Mouse (Mus musculus): ENCODE results near the gene Zfx. TPM values are rescaled to one million over a fixed set of nuclear protein-coding genes. Genes with fewer than 3 reads are reported as not detected.

Gene Zfx
- 10 to 100 TPM; 43.2 to 47.0 TPM for total RNA-seq (2021)
- long read RNA-seq, experiment 1, partial matches to known transcripts: 0 of 1 reads
- long read RNA-seq, experiment 1, other reads (novel, unspliced or antisense): 1 of 1 reads
- long read RNA-seq, experiment 2, full-length matches to known transcripts: 1 of 5 reads
- long read RNA-seq, experiment 2, partial matches to known transcripts: 1 of 5 reads
- long read RNA-seq, experiment 2, other reads (novel, unspliced or antisense): 3 of 5 reads

DNA sequence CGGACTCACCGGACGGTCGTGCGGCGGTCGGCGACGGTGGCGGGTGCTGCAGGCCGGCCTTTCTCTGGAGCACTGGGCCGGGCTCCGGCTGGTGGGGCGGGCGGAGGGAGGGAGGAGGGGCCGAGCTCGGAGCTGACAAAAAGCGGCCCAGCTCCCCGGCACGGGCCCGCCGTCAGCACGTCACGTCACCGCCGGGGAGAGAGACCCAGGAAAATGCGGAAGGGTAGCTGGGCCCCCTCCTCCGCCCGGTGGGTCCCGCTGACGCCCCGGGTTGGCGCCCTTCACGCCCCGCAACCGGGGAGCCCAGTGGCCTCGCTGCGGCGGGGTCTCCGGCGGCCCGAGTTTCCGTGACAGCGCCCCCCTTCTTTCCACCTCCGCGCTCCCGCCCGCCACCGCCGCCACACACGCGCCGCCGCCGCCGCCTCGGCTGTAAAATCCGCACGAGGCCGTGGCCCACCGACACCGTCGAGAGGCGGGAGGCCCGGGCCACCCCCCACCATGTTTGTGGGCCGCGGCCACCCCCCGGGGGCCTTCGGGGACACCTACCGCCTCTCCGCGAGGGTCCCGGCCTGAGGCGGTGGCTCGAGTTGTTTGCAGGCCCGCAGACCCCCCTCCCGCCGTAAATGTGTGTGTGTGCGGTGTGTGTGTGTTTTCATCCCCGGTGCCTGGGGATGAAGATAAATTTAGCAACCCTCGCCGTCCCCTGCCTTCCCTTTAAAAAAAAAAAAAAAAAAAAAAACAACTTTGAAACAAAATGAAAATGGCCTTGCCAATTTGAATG lies at the start of gene Zfx:
Gene Zfx (minus strand): TSS at position 644 of the 781 bp plus-strand sequence.
- peak; percentile 33 to 35 for DNase-seq (ENCODE audit: low spot score in 2 of 2)

DNA sequence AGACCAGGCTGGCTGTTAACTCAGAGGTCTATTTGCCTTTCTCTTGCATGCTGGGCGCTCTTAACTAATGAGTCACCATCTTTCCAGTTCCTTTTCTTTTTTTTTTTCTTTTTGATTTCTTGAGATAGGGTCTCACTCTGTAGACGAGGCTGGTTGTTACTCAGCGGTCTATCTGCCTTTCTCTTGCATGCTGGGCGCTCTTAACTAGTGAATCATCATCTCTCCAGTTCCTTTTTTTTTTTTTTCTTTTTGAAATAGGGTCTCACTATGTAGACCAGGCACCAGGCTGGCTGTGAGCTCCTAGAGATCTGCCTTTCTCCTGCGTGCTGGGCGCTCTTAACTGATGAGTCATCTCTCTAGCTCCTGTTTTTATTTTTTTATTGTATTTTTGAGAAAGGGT lies 45.8 kb upstream of the Zfx start:
- no peak for DNase-seq (ENCODE audit: low spot score in 2 of 2)

DNA sequence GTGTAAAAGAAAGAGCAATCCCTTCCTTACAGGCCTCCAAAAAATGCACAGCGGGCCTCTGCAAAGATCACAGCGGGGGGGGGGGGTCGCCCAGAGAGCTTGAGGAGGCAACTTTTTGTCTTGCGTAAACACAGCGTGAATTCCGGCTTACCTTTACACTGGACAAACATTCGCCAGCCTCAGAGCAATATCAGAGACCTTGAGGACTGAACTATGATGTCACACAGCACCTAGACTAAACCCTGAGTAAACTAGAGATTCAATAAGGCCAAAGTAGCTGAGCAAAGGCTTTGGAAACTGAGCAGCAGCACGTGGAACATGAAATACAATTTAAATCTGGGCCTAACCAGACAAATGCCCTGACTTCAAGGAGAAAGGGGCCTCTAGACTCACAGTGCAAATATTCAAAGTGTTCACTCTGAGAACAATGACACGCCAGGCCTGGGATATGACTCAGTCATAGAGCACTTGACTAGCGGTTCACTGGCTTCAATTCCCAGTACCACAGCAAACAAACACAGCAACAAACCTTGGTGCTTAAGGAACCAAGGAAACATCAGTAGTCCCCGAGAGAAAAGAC lies 28.8 kb upstream of the Zfx start:
- DNase-seq (ENCODE audit: low spot score in 2 of 2): no peak

DNA sequence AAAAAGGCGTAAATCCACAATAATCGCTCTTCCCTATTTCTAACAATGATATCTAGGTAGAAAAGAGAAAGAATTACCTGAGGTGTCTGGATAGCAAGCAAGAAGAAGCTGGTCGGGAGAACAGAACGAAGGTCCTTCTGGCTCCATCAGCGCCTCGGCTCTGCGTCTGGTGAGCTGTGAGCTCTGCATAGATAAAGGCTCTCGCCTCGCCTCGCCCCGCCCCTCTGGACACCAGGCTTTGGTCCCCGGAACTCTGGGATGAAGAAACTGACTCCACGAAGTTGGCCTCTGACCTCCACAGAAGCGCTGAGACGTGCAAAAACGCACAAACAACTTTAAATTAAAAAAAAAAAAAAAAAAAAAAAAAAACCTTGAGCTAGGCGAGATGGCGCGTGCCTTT lies 27.0 kb upstream of the Zfx start:
- DNase-seq (ENCODE audit: low spot score in 2 of 2): no peak

DNA sequence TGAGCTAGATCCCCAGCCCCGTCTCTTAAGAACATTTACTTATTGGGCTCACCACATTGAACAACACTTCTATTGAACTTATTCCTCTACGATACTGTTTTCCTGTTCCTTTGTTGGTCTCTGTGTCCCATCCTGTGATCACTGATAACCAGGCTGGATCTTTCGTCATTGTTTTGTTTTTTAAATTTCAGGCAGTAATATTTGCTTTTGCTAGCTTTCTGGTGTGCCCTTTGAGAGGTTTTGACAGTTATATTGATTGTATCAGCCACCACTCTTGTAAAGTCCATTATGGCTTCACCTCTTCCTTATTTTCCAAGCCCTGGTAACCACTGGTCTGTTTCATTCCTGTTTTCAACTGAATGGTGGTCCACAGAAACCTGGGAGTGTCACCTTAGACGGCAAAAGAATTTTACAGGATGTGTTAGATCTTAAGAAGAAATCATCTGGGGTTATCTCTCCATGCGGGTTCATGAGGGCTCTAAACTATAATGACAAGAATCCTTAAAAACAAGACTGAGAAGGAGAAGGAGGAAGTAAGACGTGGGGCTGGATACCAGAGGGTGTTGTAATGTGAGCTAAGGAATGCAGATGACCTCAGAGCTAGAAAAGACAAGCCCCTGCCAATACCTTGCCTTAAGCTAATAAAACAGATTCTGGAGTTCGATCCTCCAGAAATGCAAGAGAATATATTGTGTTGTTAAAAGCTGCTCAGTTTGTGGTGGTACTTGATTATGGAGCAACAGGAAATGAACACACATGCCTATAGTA lies 18.7 kb upstream of the Zfx start:
- no peak for DNase-seq (ENCODE audit: low spot score in 2 of 2)

DNA sequence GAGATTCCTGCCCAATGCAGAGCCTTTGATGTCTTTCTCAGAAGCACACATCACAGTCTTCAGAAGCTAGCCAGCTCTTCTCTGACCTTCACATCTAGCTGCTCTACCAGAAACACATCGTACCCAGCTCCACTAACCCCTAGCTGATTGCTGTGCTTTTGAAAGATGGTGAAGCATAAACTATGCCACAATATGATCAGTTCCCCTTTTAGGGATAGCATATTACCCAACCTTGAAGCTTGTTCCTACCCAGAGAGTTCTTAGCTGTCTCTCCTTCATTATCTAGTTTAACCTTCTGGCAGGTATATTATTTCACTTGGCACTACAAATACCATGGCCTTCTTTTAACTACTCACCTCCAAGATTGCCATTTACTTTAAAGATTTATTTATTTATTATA lies 16.6 kb upstream of the Zfx start:
- DNase-seq (ENCODE audit: low spot score in 2 of 2): no peak

DNA sequence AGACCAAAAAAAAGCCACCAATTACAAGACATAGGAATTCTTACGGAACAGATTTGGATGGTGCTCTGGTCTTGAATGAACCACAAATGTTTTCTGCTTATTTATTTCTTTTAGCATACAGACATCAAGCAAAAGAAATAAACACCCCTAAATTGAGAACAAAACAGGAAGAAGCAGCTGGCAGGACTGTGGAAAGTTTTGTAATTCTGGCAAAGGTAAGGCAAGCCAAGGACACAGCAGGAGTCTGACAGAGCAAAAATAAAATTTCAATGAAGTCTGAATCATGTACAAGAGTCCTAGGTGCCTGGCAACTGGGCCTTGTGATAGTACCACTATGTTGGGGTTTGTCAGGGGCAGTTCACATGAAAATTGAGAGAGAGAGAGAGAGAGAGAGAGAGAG lies 14.8 kb upstream of the Zfx start:
- DNase-seq (ENCODE audit: low spot score in 2 of 2): no peak

DNA sequence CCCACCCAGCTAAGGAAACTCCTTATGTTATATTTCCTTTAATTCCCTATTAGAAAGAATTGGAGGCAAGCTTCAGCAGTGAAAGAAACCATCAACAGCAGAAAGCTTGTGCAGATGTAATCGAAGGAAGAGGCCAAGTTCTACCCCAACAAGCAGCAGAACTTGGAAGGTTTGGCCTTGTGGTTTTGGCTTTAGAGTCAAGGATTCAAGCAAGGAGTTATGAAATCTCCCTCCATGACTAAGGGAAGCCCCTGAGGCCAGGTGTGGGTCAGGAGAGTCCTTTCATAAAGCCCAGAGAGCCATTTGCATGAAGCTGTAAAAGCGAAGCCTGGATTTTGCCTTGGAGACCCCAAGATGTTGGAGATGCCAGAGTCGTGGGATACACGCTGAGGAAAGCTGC lies 11.6 kb upstream of the Zfx start:
- no peak for DNase-seq (ENCODE audit: low spot score in 2 of 2)

DNA sequence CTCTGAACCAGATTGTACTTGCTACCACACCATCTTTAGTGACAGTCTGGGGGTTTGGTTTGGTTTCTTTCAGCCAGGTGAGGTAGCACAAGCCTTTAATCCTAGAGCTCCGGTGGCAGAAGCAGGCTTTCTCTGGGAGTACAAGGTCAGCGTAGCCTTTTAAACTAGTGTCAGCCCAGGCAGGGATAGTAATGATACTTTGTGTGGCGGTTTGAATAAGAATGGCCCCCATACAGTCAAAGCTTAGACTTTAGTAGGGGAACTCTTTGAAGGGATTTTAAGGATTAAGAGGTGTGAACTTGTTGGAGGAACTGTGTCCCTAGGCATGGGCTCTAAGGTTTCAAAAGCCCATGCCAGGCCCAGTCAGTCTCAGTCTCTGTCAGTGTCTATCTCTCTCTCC lies 10.0 kb upstream of the Zfx start:
- DNase-seq (ENCODE audit: low spot score in 2 of 2): no peak

DNA sequence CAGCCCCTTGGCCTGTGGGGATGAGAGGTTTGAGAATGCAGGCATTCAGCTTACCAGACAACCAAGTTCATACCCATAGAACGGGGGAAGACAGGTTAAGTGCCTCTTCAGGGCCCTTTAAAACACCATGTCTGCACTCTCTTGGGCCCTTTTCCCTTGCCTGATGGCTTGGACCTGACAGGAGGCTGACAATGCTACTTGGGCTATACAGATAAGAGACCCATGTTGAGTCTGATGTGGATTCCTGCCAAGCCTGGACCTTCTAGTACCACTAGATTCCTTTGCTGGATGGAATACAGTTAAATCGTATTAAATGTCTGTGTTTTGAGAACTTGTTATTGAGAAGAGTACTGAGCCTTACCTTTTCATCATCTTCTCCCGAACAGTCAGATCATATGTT lies 8.7 kb upstream of the Zfx start:
- DNase-seq (ENCODE audit: low spot score in 2 of 2): no peak

DNA sequence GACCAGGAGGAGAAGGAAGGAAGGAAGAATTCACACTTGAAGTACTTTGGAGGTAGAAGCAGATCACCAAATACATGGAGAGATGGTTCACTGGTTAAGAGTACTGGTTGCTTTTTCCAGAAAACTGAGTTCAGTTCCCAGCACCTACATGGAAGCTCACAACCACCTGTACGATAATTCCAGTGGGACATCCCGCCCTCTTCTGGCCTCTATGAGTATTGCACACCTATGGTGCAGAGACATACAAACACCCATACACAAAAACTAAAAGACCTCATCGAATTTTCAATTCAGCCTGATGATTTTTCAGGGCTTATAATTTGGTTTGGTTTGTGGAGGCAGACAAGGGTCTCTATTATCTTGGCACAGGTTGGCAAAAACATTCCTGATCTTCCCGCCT lies 6.2 kb upstream of the Zfx start:
- DNase-seq (ENCODE audit: low spot score in 2 of 2): no peak

DNA sequence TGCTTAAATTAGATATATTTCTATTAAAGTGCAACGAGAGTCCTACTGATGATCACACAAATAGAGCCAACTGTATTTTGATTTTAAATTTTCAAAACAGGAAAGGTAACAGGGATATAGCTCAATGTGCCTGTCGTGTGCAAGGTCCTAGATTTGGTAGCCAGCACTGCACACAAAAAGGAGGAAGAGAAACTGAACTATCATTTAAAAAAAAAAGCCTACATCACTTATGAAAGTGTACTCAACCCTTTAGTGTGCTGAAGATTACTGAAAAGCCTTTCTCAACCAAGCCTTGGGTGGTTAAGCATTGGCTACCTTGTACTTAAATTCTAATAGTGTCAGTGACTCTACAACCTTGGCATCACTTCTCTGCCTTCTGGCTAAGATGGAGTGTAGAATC lies 2.4 kb upstream of the Zfx start:
- DNase-seq (ENCODE audit: low spot score in 2 of 2): no peak

DNA sequence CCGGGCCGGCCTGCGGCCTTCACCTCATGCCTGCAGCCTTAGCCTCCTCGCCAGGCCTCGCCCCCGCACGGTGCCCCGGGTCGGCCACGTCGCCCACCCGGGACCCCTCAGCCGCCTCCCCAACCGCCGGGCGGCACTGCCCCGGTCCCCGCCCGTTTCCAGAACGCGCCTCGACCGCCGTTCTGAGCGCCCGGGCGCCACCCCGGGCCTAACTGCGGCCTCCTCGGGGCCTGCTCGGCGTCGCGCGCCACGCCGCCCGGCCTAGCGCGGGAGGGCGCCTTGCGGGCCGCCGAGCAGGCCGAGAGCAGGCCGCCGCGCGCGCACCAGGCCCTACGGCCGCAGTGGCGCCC lies 818 bp downstream of the Zfx start:
- DNase-seq (ENCODE audit: low spot score in 2 of 2): peak in 1 of 2 experiments; percentile 34

DNA sequence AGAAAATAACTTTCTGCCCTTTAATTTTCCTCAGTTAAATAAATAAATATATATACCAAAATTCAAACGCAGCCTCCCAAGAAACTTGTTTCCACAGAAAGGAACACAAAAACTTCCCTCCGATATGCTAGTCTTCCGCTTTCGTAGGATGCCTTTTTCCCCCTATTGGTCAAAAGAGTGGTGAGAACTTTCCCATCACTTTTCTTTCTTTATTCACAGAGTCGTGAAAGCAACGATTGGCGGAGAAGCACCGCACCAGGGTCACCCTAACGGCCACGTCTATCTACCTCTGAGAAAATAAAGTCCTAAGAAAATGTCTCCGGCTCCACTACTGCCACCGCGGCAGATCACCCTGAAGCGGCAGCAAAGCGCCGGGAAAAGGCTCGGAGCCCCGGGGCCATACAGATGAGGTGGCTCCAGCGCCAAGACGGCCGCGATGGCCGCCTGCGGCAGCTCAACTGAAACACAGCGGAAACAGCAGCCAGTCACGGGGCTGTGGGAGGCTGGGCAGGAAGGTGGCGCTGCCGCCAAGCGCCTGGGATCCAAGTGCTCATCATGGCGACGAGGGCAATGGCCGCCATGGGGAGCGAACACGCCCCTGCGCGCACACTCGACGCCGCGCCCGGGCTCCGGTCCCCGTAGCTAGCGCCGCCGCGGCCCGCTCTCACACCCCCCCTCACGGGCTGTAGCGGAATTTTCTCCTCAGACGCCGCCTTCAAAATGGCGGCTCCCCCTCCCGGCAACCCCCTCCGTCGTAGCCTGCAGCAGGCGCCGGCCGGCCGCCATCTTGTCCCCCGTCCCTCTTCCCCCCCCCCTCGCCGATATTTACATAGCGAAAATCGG lies 1.4 kb downstream of the Zfx start:
- peak; percentile 55 to 64 for DNase-seq (ENCODE audit: low spot score in 2 of 2)

DNA sequence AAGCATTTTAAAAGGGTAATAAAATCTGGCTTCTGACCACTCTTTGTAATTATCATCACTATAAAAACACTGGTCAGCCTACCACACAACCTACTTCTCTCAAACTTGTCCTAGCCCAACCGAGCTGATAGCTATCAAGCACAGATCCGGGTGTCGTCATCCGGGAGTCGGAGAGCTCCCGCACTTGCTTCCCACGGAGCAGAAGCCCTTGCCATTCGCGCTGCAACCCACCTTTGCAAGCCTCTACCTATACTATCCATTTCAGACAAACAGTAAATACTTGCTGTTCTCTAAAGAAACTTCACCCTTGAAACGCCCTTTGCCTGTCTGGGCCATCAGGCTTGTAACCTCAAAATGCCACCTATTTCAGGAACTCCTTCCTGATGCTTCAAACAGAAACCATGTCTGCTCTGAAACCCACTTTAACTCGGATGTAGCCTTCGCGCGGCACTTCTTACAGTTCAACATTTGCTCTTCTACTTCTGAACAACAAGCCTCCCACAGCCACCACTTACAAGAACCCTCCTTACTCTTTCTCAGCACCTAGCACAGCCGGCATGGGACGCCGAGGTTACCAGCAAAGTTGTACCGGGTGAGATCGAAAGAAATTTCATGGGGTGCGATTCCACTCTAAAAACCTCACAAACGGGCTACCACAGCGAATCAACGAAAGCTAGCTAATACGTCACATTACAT lies 2.2 kb downstream of the Zfx start:
- peak in 1 of 2 experiments; percentile 5 for DNase-seq (ENCODE audit: low spot score in 2 of 2)

DNA sequence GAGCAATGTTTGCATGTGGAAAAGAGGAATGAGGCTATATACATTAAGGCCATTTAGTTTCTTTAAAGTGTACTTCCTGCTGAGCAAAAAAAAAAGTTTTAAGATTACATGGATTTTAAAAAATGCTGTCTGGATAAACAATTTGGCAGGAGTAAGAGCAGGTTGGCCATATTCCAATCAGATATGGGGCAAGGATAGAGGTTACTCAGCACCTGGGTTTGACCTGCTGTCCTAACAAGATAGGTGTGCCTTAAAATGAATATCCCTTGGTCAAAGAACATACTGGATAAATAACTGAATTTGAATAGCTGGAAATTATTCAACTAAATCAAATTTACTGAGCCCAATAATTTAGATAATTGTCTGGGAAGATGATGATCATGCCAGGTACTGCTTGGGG lies 5.2 kb downstream of the Zfx start:
- no peak for DNase-seq (ENCODE audit: low spot score in 2 of 2)

DNA sequence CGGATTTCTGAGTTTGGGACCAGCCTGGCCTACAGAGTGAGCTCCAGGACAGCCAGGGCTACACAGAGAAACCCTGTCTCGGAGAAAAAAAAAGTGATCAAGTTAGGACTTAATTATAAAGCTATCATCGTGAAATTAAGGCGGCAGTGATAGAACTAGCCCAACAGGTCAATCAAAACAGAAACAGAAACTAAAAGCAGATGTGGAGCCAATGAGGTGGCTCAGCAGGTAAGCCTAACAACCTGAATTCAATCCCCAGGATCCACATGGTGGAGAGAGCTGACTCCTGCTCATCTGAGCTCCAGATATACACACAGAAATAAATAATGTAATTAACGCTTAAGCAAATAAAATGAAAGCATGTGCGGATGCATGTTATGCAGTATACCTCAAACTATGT lies 7.6 kb downstream of the Zfx start:
- DNase-seq (ENCODE audit: low spot score in 2 of 2): no peak

DNA sequence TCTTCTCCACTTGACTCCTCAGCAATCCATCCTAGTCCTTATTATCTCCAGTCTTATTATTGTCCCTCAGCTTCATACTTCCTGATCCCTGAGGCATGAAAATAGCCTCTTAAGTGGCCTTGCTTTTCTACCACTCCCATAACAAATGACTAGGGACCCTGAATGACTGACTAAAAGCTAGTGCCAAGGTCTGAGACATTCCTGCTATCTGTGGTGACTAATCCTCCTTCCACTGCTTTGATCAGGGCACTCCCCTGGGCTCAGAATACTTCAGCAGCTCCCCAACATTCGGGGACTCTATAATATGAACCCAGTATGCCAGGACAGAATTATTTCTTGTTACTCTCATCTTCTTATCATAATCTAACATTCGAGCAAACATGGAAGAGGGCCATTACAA lies 17.5 kb downstream of the Zfx start:
- no peak for DNase-seq (ENCODE audit: low spot score in 2 of 2)

DNA sequence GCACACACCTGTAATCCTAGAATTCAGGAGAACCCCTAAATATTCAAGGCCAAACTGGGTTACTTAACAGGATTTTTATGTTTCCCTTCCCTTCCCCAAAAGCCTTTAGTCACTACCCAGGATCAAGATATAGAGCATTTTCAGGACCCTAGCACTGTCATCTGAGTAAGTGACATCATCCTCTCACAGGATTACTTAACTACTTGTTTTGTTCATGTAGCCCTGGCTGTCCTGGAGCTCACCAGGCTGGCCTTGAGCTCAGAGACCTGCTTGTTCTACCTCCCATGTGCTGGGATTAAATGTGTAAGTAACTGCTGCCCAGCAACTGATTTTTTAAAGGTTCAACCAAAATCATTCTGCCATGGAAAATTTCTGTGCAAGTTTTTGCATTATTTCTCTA lies 20.6 kb downstream of the Zfx start:
- no peak for DNase-seq (ENCODE audit: low spot score in 2 of 2)

DNA sequence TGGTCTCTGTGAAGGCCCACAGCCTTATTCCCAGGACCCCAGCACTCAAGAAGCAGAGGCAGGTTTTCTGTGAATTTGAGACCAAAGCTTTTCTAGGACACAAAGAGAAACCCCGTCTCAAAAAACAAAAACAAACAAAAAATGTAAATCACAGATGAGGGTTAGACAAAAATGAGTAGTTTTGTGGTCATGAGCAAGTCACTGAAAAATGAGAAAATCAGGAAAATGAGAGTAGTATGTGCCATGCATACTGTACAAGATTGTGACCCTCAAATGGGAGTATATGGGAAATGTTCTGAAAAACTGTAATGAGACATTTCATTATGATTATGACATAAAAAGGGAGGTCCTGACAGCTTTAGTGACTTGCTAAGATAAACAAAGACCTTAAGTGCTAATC lies 22.9 kb downstream of the Zfx start:
- DNase-seq (ENCODE audit: low spot score in 2 of 2): no peak

DNA sequence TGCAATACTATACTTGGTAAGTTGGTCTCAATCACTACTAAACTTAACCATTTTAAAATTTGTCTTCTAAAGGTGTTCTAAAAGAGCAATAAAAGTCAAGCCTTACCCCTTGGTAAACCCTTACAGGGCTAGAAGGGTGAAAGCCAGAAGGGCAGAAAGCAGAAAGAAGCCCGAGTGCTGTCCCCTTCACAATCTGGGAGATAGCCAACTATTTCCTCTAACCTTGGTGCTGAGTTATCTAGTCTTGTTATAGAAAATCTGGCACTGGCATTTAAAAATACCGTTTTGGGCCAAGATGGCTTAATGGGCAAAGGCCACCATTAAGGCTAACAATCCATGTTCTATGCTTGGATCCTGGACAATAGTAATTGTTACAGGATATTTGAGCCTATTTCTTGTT lies 32.5 kb downstream of the Zfx start:
- DNase-seq (ENCODE audit: low spot score in 2 of 2): no peak

Measured in adrenal gland, postnatal 4 days (tissue).